Mouse (Mus musculus) T-helper 2 cell (primary cell): ENCODE results near the gene Golga1.
"Not testable (repeated sequence)": the region's sequence is repeated elsewhere in the genome, so short reads cannot be mapped to it uniquely, and the experiment has no call there.

Experiments used
- in situ Hi-C: fragments of 300-600 bp; cut with MboI, MseI; formaldehyde crosslinking; loops from one replicate; pipeline ENCODE4 v1.15.1; 2025; ENCODE audit warnings: high pct_unique_total_duplicates

The Golga1 gene

GRCm38 (mm10) chr2:39065400-39065987 is at the start of gene Golga1:
Gene Golga1, minus strand, starts transcription at chr2:39065541.
- in situ Hi-C loops = loop anchor here (10.0 kb wide), 1 partner anchor 159 kb away; the partner anchor contains the start of gene Ppp6c

- in situ Hi-C loops = no loop called here
These were observed 48.8 kb upstream of the Golga1 start for GRCm38 (mm10) chr2:39114093-39114492.

GRCm38 (mm10) chr2:39110514-39110913 is 45.2 kb upstream of the Golga1 start:
- in situ Hi-C loops = no loop called here

- in situ Hi-C loops = not testable (repeated sequence)
These were observed 44.4 kb upstream of the Golga1 start for GRCm38 (mm10) chr2:39109712-39110111.

GRCm38 (mm10) chr2:39099951-39100350 is 34.6 kb upstream of the Golga1 start:
- in situ Hi-C loops = not testable (repeated sequence)

GRCm38 (mm10) chr2:39097993-39098392 is 32.7 kb upstream of the Golga1 start:
- in situ Hi-C loops = no loop called here

GRCm38 (mm10) chr2:39091966-39092365 is 26.6 kb upstream of the Golga1 start:
- in situ Hi-C loops = no loop called here

- in situ Hi-C loops = no loop called here
These were observed 17.4 kb upstream of the Golga1 start for GRCm38 (mm10) chr2:39082706-39083105.

GRCm38 (mm10) chr2:39070666-39071065 is 5.3 kb upstream of the Golga1 start:
- in situ Hi-C loops = no loop called here

GRCm38 (mm10) chr2:39069096-39069495 is 3.8 kb upstream of the Golga1 start:
- in situ Hi-C loops = loop anchor here (10.0 kb wide), 1 partner anchor 156 kb away; the partner anchor contains the start of gene Ppp6c

GRCm38 (mm10) chr2:39064687-39065399 is 498 bp downstream of the Golga1 start:
- in situ Hi-C loops = loop anchor here (5.0 to 10.0 kb wide), 2 partner anchors 43 to 160 kb away; partner anchors contain the start of gene Ppp6c

GRCm38 (mm10) chr2:39048515-39048914 is 16.8 kb downstream of the Golga1 start:
- in situ Hi-C loops = no loop called here

GRCm38 (mm10) chr2:39040215-39040614 is 25.1 kb downstream of the Golga1 start:
- in situ Hi-C loops = no loop called here

- in situ Hi-C loops = no loop called here
These were observed 33.7 kb downstream of the Golga1 start for GRCm38 (mm10) chr2:39031611-39032010.

GRCm38 (mm10) chr2:39020004-39020403 is 45.3 kb downstream of the Golga1 start:
- in situ Hi-C loops = loop anchor here (5.0 kb wide), 1 partner anchor 42 kb away; no protein-coding TSS in a partner anchor

GRCm38 (mm10) chr2:39016581-39016980 is 48.8 kb downstream of the Golga1 start:
- in situ Hi-C loops = no loop called here

- in situ Hi-C loops = no loop called here
These were observed 52.5 kb downstream of the Golga1 start for GRCm38 (mm10) chr2:39012768-39013279.

GRCm38 (mm10) chr2:39011971-39012370 is 53.4 kb downstream of the Golga1 start:
- in situ Hi-C loops = no loop called here

GRCm38 (mm10) chr2:39011264-39011663 is 54.1 kb downstream of the Golga1 start:
- in situ Hi-C loops = no loop called here

- in situ Hi-C loops = not testable (repeated sequence)
These were observed 55.2 kb downstream of the Golga1 start for GRCm38 (mm10) chr2:39010144-39010543.

- in situ Hi-C loops = no loop called here
These were observed 56.4 kb downstream of the Golga1 start for GRCm38 (mm10) chr2:39008954-39009365.

- in situ Hi-C loops = no loop called here
These were observed 56.9 kb downstream of the Golga1 start for GRCm38 (mm10) chr2:39008350-39008851.

- in situ Hi-C loops = no loop called here
These were observed 57.5 kb downstream of the Golga1 start for GRCm38 (mm10) chr2:39007865-39008264.
